Mouse (Mus musculus) heart, adult 2 months (tissue): Measurements from ENCODE around the gene Ndufa10.

Experiments used
- CTCF ChIP-seq: fragments of 200-600 bp; IDR thresholded peaks from 2 replicates; pipeline ENCODE4 v1.8.1; 2022; ENCODE audit warnings: antibody characterized with exemption, mild to moderate bottlenecking, moderate library complexity
- POLR2A ChIP-seq: fragments of 200-500 bp; IDR thresholded peaks from 2 replicates; pipeline ENCODE4 v1.6.1; 2011; ENCODE audit warnings: mild to moderate bottlenecking, low read depth, low read length, control low read depth; ENCODE audit not compliant: insufficient read depth

DNA sequence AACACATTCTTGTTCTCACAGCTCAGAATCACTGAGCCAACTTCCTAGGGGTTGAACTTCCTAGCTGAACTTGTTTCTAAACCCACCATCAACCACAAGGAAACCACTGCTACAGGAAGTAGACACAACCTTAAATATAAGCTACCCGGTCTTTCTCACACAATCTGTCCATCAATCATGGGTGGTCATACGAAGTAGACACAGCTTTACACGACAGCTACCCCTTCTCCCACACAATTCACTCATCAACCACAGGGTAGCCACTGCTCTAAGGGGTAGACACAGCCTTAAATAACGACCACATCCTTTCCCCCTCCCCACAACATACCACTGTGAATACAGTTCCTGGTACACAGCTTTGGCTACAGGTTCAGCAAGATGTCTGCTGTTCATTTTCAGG is 4.8 kb downstream of the Ndufa10 start:
- TF ChIP-seq CTCF, result no peak
- TF ChIP-seq POLR2A, result no peak
